Mouse (Mus musculus): ENCODE measurements at regions not wholly inside any gene's neighbourhood (a gene's known extent, or its start where the extent isn't known, plus 50 kb on each side); places are given as distances from the start of the nearest gene placed in this dataset.

DNA sequence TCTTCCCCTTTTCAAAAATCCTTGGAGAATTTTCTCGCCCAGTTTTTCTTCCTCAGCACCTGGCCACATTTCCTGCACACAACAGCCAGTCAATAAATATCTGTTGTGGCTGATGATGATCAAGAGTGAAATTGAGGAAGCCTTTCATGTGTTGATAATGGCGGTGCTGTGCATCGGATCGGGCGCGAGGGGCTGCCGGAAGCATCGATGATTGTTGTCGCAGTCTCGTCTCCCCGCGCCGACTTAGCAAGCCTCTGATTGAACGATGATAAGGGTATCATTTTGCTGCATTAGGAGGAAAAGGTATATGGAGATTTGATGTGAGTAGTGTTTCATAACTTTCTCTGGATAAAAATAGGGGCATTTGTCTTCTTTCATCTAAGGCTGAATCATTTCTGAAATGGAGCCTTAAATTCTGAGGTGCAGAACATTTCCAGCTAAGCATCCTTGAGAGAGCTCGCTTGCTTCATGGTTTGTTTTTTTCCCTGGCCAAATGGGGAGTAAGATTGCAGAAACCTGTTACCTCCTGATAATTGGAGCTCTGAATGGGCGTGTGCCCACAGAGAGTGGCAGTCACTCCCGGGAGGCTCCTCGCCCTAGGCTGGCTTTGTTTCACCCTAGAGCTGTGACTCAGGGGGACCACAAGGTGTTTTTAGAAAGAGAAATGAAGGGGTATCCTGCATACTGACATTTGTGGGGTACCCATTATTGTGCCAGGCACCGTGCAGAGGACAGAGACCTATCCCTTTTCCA is 94.8 kb upstream of the Podxl start:
- no peak for DNase-seq

DNA sequence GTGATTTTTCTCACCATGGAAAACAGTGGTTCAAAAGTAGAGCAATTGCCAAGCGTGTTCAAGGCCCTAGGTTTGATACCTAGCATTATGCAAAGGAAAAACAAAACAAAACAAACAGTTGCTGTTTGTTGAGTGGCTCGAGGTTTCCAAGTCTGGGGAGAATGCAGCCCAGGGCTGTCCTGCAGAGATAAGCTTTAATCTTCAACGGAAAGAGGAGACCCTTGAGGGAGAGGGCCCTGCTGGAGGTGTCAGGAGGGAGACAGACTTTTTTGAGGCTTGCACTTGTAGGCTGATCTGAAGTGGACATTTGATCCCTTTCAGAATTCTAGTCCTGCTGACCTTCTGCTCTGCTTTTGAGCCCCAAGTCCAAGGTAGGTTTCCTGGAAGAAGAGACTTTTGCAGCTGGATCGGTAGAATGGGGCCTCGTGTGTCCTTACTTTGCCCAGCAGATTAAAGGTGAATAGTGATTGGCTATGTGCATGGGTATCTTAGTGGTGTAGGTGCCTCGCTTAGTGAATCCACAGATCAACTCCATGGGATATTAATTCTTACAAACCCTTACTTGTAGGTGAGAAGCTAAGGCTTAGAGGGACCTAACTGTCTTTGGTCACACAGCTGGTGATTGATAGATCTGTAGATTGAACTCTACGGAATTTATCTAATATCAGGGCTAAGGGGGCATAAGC is 87.2 kb upstream of the Podxl start:
- no peak for DNase-seq

DNA sequence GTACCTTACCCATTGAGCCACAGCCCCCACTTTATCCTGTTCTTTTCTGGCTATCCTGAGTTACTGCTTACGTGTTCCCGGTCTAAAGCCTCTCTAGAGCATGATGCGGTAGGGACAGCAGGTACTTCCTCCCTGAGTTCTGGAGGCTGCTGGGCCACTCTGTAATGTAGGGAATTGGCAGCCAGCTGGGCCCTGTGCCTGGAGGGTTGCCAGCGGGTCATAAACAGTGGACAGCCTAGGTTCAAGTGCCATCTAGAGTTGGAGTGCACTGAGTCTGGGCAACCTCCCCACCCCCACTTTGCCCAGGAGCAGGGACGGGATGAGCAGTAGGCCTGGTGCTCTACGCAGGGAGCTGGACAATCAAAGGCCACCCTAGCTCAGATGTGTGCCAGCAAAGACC is 81.5 kb upstream of the Podxl start:
- DNase-seq = no peak

DNA sequence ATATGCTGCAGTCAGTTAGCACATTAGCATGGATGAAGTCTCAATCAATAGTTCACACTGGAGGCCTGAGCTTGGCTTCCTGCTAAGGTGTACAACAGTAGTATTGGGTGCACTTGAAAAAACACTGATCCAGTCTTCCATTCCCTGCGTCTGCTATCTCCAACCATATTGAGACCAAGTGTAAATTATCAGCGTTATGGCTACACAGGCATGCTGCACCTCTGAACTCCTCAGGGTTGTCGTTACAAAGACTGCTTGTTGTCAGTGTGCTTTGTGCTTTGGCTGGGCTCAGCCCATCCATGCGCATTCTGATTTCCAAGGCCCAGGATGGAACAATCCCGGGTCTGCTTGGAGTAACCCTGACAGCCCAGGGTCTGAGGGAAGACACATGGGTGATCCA is 80.7 kb upstream of the Podxl start:
- no peak for DNase-seq

DNA sequence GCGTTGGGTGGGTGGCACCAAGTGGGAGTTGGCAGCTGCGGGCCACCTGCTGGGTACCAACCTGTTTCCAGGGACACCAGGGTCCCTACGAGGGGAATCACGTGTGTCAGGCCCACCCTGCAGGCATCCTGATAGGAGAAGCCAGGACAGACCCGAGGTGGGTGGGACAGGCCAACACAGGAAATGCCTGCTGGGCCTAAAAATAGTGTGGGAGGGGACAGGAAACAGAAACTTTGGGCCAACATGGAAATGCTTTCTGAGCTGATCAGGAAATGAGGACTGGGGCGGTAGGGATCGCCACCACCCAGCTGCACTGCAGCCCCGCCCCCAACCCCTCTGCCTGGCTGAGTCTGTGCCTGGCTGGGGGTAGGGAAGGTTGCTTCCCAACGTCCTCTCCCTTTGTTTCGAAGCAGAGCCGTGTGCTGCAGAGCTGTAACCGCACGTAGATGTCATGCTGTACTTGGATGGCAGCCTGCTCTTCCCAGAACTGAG is 78.7 kb upstream of the Podxl start:
- DNase-seq = no peak

DNA sequence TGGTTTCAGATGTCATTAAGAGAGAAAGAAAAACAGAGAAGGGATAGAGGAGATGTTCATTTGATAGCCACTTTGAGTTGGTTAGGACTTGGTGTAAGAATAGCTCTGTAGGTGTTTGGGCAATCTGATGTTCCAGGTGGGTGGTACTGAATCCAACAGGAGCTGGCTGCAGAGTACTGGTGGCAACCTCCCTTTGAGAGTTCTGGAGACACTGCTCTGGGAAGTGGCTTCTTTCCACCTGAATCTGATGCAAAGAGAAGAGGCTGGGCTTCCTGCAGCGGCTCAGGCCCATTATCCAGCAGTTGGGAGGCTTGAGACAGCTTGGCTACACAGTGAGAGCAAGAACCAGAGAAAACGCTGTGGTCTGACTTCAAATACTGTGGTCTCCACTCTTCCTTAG is 77.0 kb upstream of the Podxl start:
- no peak for DNase-seq

DNA sequence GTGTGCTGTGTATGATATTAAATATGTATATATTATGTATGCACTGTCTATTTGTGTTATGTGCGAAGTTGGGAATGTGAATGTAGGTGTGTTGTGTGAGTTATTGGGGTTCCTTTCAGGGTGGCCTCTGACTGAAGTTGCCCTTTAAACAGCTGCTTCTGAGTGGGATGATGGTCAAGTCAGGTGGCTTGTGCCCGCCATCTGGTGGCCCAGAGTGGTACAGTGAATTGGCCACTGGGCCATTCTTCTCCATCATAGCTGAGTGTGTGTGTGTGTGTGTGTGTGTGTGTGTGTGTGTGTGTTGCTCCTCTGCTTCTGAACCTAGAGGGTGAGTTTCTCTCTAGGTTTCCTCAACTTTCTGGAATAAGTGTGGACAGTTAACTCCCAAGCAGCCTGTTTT is 75.7 kb upstream of the Podxl start:
- DNase-seq = peak; percentile 53 to 64

DNA sequence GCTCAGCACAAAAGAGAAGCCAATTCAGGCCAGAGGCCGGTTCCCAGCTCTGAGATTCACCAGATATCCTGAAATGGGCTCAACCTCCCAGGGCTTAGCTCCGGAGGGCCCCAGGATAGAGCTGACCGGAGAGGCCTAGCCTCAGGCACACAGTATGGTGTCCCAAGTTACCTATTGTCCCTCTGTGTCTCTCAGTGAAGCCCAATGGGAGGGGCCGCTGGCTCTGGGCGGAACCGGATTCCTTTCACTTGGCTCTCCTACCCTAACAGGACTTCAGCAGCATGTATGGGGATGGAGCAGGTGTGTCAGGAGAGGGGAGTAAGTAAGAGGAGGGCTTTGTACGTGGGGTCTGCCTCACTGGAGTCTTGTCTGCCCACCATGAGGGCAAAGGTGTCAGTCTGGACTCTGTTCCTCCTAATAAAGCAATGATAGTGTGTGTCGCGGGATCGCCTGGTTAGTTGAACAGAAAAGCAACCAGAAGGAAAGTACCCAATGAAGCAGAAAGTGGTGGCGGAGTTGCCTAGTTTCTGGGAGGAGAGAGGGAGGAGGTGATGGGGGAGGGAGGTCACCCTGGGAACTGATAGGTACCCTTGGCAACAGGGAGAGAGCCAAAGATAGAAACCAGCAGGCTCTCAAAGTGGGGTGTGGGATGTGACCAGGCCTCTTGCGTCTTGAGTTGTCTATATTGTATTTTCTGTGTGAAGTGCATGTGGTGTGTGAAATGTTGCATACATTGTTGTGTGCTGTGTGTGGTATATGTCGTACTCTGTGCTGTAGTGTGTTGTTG is 74.8 kb upstream of the Podxl start:
- DNase-seq = no peak

DNA sequence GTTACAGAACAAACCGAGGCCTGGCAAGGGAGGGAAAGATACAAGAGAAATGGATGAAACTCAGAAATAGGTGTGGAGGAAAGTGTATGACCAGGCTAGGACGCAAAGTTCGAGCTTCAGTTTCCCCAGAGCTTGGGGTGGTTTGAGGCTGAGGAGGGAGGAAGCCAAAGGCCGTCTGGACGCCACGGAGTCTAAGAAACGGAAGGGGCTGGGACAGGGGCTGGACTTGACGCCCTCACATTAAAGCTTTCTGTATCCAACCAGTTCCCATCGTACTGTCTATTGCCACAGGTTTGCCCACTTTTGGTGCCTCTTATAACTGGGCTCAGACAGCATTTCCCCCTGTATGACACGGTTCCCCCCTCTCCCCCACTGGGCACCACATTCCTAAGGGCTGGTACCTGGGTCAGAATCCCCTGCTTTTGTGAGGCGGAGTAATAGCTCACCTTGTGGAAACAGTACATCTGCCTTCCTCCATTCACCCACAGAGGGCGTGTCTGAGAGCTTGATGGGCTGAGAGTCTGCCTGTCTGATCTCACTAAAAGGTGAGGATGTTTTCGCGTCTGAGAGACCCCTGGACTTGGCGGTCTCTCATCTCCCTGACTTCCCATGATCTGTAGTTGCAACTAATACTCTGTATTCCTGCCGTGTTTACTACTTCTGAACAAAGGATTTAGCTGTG is 73.7 kb upstream of the Podxl start:
- DNase-seq = no peak

DNA sequence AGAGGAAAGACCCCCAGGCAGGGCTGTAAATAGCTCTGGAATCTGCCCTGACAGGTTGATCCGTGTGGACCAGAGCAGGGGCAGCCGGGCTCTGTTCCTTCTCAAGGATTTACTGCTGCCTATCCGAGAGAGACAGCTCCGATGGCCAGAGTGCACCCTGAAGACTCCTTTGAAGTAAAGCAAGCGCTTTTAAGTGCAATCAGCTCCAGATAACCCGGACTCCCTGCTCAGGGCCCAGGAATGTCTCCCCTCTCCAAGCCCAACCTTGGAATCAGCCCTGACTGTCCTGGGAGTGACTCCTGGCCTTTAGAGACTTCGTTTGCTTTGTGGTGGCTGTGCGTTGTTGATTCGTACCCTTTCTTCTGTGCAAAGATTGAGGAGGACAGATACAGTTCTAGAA is 73.2 kb upstream of the Podxl start:
- no peak for DNase-seq

DNA sequence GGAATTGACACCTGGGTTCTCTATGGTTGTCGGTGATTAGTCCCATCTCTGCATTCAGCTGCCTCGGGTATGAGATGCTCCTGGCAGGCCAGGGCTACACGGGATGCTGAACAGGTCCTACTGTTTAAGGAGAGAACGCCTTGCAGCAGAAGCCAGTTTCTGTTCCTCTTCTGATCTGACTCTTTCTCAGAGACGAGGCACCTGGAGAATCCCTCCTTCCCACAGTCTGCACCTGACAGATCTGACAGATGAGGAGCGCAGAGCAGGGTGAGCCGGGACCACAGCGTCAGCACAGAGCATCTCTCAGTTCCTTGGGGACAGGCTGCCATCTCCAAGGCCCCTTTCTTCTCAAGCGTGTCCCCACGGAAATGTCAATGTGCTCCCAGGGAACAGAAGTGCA is 68.7 kb upstream of the Podxl start:
- DNase-seq = no peak

DNA sequence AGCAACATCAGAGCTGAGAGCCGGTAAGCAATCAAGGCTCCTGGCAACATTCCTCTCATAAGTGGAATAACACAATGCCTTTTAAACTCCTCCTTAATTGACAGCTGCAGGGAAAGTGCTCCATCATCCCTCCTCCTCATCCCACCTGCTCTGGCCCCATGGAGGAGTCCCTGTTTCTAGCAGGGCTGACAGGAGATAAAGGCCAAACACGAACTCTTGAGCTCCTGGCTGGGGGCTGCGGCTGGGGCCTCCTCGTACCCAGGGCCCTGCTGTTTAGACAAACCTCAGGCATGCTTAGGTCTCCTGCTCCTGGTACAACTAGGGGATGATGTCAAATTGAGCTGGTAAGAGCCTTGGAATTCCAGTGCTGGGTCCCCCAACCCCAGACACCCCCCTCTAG is 66.2 kb upstream of the Podxl start:
- no peak for DNase-seq

DNA sequence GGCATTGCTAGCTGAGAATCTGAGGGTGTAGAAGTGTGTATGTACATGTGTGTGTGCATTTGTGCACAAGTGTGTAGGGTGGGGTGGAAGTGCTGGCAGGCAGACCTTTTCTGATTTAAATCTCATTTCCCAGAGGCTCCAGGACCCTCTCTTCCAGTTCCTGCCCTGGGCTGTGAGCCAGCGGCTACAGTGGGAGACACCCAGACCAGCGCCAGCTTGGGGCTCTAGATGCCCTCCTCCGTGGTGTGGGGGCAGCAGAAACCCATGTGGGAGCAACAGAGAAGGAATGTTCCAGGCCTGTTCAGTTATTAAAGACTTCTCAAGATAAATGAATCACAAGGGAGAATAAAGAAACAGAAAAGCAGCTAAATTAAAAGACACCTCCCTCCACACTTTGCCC is 64.1 kb upstream of the Podxl start:
- DNase-seq = no peak

DNA sequence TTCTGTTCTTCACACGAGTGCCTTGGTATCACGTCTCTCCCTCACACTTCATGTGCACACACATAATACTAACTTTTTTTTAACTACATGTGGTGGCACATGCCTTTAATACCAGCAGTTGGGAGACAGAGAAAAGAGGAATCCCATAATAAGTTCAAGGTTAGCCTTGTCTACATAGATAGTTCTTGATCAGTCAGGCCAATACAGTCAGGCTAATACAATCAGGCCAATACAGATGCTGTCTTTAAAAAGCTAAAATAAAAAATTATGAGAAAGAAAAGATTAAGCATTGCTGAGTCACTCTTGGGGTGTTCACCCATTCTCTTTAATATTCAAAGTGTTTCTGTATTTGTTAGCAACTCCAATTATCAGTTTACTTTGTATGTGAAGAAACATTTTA is 61.3 kb upstream of the Podxl start:
- DNase-seq = no peak

DNA sequence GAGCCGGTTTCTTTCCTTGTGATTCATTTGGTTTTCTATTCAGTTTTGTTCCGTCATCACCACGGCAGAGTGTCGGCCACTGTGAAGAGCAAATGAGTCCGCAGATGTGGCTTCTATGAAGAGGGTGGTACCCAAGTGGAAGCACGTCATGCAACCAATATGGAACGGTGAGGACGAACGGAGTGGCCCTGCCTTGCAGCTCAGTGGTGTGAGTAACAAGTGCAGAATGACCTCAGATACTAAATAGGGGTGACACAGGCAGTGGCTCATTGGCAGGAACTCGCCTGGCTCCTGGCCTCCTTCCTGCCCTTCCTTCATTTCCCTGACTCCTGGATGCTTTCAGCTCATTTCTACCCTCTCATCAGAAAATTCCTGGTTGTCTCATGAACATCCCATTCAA is 60.6 kb upstream of the Podxl start:
- DNase-seq = no peak

DNA sequence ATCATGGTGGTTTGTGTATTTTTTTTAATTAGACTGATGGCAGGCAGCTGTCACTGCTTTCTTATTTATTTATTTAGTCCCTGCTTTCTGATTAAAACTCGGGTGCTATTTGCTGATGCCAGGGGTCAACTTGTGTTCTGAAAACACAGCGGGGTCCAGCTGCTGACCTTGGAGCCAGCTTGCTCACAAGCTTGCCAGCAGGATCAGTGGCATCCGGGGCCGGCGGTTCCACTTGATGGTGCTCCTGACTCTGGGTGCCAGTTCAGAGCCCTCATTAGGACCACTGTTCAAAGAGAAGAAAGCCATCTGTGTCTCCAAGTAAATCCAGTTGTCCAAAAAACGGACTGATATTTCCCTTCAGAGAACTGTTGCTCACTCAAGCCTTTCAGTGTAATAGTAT is 57.2 kb upstream of the Podxl start:
- no peak for DNase-seq

DNA sequence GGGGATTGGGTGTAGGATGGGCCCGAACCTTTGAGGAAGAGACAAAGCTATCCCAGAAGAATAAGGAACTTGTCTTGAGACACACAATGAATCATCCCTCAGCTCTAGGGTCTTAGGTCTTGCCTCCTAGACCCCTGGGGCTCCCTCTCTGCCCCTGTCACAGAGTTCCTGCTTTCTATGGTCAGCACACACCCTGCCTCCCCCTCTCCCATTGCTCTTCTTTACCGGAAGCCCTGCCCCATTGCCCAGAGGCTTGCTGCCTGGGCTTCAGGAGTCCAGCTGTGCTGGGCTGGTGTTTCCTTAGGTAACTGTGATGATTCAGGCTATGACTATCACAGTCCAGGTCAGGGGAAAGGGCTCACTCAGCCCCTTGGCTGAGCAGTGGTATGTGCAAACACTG is 55.1 kb upstream of the Podxl start:
- no peak for DNase-seq

DNA sequence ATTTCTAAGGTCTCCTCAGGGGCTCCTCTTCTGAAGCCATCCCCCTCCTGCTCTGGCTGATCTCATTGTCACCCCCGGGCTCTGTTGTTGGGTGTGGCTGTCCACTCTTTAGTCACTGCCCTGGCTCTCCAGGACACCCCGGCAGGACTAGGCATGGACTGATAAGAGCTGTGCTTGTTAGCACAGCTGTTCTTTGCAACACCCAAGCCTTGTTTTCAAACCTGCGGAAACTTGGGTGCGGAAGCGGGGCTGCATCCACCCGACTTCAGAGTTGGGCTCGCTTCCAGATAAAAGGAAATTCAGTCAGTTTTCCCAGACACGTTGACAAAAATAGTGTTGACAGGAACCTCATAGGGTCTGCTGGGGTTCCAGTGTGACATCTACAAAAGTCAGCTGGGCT is 53.6 kb upstream of the Podxl start:
- DNase-seq = no peak

DNA sequence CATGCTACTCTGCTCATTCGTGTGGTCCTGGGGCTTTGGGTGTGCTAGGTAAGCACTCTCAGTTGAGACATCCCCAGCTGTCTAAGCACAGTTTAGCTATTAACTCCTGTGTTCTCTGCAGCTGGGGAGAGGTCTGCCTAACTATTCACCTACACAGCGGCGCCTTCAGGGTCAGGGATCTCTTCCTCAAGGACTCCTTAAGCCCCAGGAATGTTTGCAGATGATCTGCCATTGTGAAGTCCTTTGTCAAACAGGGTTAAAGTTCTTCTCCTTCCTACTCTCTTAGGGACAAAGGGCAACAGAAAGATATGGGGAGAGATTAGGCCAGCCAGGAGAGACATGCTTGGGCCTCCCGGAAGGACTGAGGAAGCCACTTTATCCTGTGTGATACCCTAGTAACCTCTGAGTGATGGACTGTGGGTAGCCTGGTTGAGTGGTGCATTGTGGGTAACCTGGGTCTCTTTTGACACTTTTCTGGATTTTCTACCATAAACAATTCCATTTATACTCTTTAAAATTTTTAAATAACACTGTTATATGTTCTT is 51.7 kb upstream of the Podxl start:
- no peak for DNase-seq

DNA sequence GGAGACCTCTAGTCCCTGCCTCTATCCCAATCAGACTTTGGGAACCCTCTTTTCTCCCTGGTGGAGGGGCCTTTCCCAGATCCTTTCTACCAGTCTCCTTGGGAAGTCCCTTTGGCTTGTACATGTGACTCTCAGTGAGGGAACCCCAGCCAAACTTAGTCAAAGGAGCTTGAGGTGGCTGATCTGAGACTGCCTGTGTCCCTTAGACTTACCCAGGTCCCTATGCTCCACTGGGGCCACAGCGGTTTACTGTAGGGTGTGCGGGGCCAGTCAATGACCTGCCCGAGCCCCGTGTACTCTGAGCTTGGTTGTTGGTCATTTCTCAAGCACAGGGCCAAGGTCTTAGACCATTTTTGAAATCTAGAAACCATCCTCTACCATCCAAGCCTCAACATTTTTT is 50.8 kb upstream of the Podxl start:
- DNase-seq = no peak

DNA sequence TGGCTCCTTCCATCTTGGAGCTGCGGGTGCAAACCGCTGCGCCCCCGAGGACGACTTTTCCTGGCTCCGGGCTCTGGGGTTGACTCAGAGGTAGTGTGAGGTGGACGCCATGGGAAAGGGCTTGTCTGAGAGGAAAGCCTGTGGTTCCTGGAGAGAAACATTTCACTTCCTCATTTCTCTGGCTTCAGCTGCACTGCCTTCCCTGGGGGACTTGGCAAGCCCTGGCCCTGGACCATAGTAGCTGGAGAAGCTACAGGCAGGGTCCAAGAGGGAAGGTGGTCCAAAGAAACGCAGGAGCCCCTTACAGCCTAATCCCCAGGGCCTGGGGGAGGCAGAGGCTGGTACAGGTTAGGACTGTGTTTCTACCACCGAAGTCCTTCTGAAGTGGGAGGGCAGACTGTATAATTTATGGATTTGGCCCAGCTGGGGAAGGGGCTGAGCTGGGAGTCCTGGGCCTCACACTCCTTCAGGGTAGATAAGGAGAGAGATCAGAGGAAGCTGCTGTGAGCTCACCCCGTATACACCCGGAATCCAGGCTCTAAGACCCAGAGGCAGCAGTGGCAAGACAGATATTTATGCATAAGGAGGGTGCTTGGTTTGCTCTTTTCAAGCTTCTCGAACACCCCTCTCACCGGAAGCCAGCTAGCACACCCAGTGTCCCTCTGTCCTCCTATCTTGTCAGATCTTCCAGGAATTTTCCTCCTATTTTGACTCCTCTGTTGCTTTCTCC is 50.0 kb upstream of the Podxl start:
- no peak for DNase-seq

Data from layer of hippocampus, postnatal 36 days (tissue).